Mouse (Mus musculus) lung, postnatal 0 days (tissue): Measurements from ENCODE around the gene Fam102a. TPM values are rescaled to one million over a fixed set of nuclear protein-coding genes. Genes with fewer than 3 reads are reported as not detected.
A peak's percentile ranks its signal among the peaks of the same experiment; 100 is the strongest.

Experiments
- ATAC-seq: fragments of 200-750 bp; cut with Nextera tagmentation; 2 replicates; pipeline ENCODE4 v1.8.0; 2017; ENCODE audit warnings: moderate library complexity
- DNase-seq: peaks from one replicate; pipeline ENCODE4 v3.0.0-alpha.2; 2016; ENCODE audit warnings: low spot score
- H3K27ac ChIP-seq: fragments of 300-500 bp; sonication (generic); 2 replicates; pipeline ENCODE4 v1.5.1; 2014; ENCODE audit warnings: antibody characterized with exemption, mild to moderate bottlenecking, low read length, mixed read lengths
- H3K27me3 ChIP-seq: fragments of 300-500 bp; sonication (generic); replicated peaks from 2 replicates; pipeline ENCODE4 v1.6.1; 2014; ENCODE audit warnings: low read length, mixed read lengths; ENCODE audit not compliant: insufficient read depth
- H3K36me3 ChIP-seq: fragments of 300-500 bp; sonication (generic); 2 replicates; pipeline ENCODE4 v1.6.1; 2014; ENCODE audit warnings: low read length, mixed read lengths; ENCODE audit not compliant: insufficient read depth
- H3K4me1 ChIP-seq: fragments of 300-500 bp; sonication (generic); 2 replicates; pipeline ENCODE4 v1.6.1; 2014; ENCODE audit warnings: antibody characterized with exemption, low read depth, low read length, mixed read lengths; ENCODE audit not compliant: insufficient read depth
- H3K4me2 ChIP-seq: fragments of 300-500 bp; sonication (generic); replicated peaks from 2 replicates; pipeline ENCODE4 v1.6.1; 2014; ENCODE audit warnings: low read depth, mild to moderate bottlenecking, low read length, moderate library complexity, mixed read lengths
- H3K4me3 ChIP-seq: fragments of 300-500 bp; sonication (generic); 2 replicates; pipeline ENCODE4 v1.5.1; 2014; ENCODE audit warnings: low read depth, low read length
- H3K9ac ChIP-seq: fragments of 300-500 bp; sonication (generic); replicated peaks from 2 replicates; pipeline ENCODE4 v1.6.1; 2014; ENCODE audit warnings: low read depth, mild to moderate bottlenecking
- H3K9me3 ChIP-seq: fragments of 300-500 bp; sonication (generic); 2 replicates; pipeline ENCODE4 v1.6.1; 2016; ENCODE audit warnings: low read length, mixed read lengths
- CTCF ChIP-seq: IDR thresholded peaks from 2 replicates; pipeline ENCODE4 v1.5.1; 2016; ENCODE audit warnings: antibody characterized with exemption, mild to moderate bottlenecking
- EP300 ChIP-seq: IDR thresholded peaks from 2 replicates; pipeline ENCODE4 v1.6.1; 2016; ENCODE audit warnings: antibody characterized with exemption, mild to moderate bottlenecking, control low read depth
- WGBS: fragments of 180-500 bp; shearing (Covaris S2); extraction: QIAGEN DNeasy Blood & Tissue Kit; methylation state at CpG from one replicate; pipeline ENCODE4 v1.1.7; 2014; 5-methylcytosine and 5-hydroxymethylcytosine counted together
- polyA plus RNA-seq: library from polyadenylated mRNA; unstranded; fragments of >200 nt; fragmentation: Nextera tagmentation; extraction: Ambion mirVana; gene quantifications from 2 replicates; pipeline ENCODE4 v1.2.1, GENCODE M21; 2015

Fam102a gene
- polyA plus RNA-seq, 1 experiment from 2014 or later: 8.0 TPM

- peak; percentile 64 for DNase-seq
- H3K4me1 ChIP-seq: peaks cover 7% of the 10 kb centered on the region; the same call in 1 of the 2 replicates
- TF ChIP-seq CTCF: peak; percentile 64
- no peak for TF ChIP-seq EP300
- H3K27ac ChIP-seq: 0 out of 2 replicates have a peak overlapping the region, but pooled peaks have one; percentile 20
- WGBS: 9% methylated on average over 23 of the region's 23 CpGs
- no peaks in the 10 kb centered on the region for H3K27me3 ChIP-seq
- peak overlapping the region; percentile 25 for H3K4me3 ChIP-seq
- peak overlapping the region; percentile 58 for H3K4me2 ChIP-seq
- no peak overlapping the region; the same call in 1 of the 2 replicates for H3K9ac ChIP-seq
- no peaks in the 10 kb centered on the region for H3K9me3 ChIP-seq
- 0 out of 2 replicates have a peak, but pooled peaks cover 5% of the 10 kb centered on the region for H3K36me3 ChIP-seq
- ATAC-seq: peak; percentile 20
Measured at GRCm38 (mm10) chr2:32610610-32611229, 75.6 kb downstream of the Fam102a start.

- DNase-seq: no peak
- Histone ChIP-seq H3K9ac (no peak overlapping the region), H3K27ac (no peak overlapping the region), H3K27me3 (no peaks in the 10 kb centered on the region), H3K4me2 (no peak overlapping the region), H3K36me3 (peaks cover 10% of the 10 kb centered on the region; the same call in 1 of the 2 replicates), H3K4me3 (no peak overlapping the region), H3K9me3 (no peaks in the 10 kb centered on the region), H3K4me1 (peaks cover 7% of the 10 kb centered on the region; the same call in 1 of the 2 replicates)
- no peak for TF ChIP-seq CTCF
- TF ChIP-seq EP300: no peak
- no peak for ATAC-seq
- WGBS: 75% methylated on average over 26 of the region's 26 CpGs
Measured at GRCm38 (mm10) chr2:32612274-32612673, 77.1 kb downstream of the Fam102a start.

- Histone ChIP-seq H3K9ac (no peak overlapping the region), H3K27me3 (no peaks in the 10 kb centered on the region), H3K9me3 (no peaks in the 10 kb centered on the region), H3K36me3 (peaks cover 11% of the 10 kb centered on the region; the same call in 1 of the 2 replicates), H3K4me2 (no peak overlapping the region), H3K4me1 (peaks cover 18% of the 10 kb centered on the region), H3K4me3 (no peak overlapping the region), H3K27ac (no peak overlapping the region)
- TF ChIP-seq CTCF (no peak), EP300 (no peak)
- 100% methylated on average over 1 of the region's 1 CpGs for WGBS
- no peak for DNase-seq
- ATAC-seq: no peak
Measured at GRCm38 (mm10) chr2:32617109-32617508, 82.0 kb downstream of the Fam102a start.

GRCm38 (mm10) chr2:32617601-32618000, 82.5 kb downstream of the Fam102a start:
- no peak for TF ChIP-seq EP300
- peak; percentile 57 for TF ChIP-seq CTCF
- Histone ChIP-seq H3K27me3 (no peaks in the 10 kb centered on the region), H3K36me3 (peaks cover 11% of the 10 kb centered on the region; the same call in 1 of the 2 replicates), H3K4me1 (peaks cover 18% of the 10 kb centered on the region), H3K4me3 (no peak overlapping the region), H3K9ac (no peak overlapping the region), H3K4me2 (no peak overlapping the region), H3K9me3 (no peaks in the 10 kb centered on the region), H3K27ac (no peak overlapping the region)
- WGBS: 95% methylated on average over 4 of the region's 4 CpGs
- ATAC-seq (no peak), DNase-seq (no peak)

GRCm38 (mm10) chr2:32618051-32618450, 82.9 kb downstream of the Fam102a start:
- peaks cover 11% of the 10 kb centered on the region; the same call in 1 of the 2 replicates for H3K36me3 ChIP-seq
- H3K4me2 ChIP-seq: no peak overlapping the region
- no peaks in the 10 kb centered on the region for H3K9me3 ChIP-seq
- TF ChIP-seq EP300: no peak
- TF ChIP-seq CTCF: no peak
- no peak overlapping the region for H3K9ac ChIP-seq
- no peak overlapping the region for H3K4me3 ChIP-seq
- DNase-seq (no peak), ATAC-seq (no peak)
- no peak overlapping the region for H3K27ac ChIP-seq
- 73% methylated on average over 9 of the region's 9 CpGs for WGBS
- peaks cover 18% of the 10 kb centered on the region for H3K4me1 ChIP-seq
- no peaks in the 10 kb centered on the region for H3K27me3 ChIP-seq

Other genes with a start within 250 kb of the Fam102a start
- gene Golga2, start 247.9 kb upstream of the Fam102a start, polyA plus RNA-seq: 20.0 and 21.9 TPM in 2 replicates
- 290 and 299 TPM in 2 replicates for gene Swi5, start 247.3 kb upstream of the Fam102a start, polyA plus RNA-seq
- gene Ciz1, start 183.0 kb upstream of the Fam102a start, polyA plus RNA-seq: 20.1 and 20.4 TPM in 2 replicates
- 5.0 and 5.1 TPM in 2 replicates for gene Dnm1, start 182.0 kb upstream of the Fam102a start, polyA plus RNA-seq
- 73.4 and 78.1 TPM in 2 replicates for gene 1110008P14Rik, start 153.4 kb upstream of the Fam102a start, polyA plus RNA-seq
- 223 and 355 TPM in 2 replicates for gene Lcn2, start 147.1 kb upstream of the Fam102a start, polyA plus RNA-seq
- 21.8 and 22.9 TPM in 2 replicates for gene Ptges2, start 139.4 kb upstream of the Fam102a start, polyA plus RNA-seq
- 4.1 and 4.6 TPM in 2 replicates for gene Naif1, start 84.9 kb upstream of the Fam102a start, polyA plus RNA-seq
- gene Slc25a25, start 83.9 kb upstream of the Fam102a start, polyA plus RNA-seq: 16.7 and 21.5 TPM in 2 replicates
- gene Dpm2, start 35.5 kb downstream of the Fam102a start, polyA plus RNA-seq: 103 and 112 TPM in 2 replicates
- not detected in 2 replicates for gene Pip5kl1, start 39.5 kb downstream of the Fam102a start, polyA plus RNA-seq
- not detected in 2 replicates for gene 9430097D07Rik, start 40.4 kb downstream of the Fam102a start, polyA plus RNA-seq
- gene St6galnac4, start 51.8 kb downstream of the Fam102a start, polyA plus RNA-seq: 32.0 and 38.9 TPM in 2 replicates
- 13.4 and 14.4 TPM in 2 replicates for gene St6galnac6, start 64.4 kb downstream of the Fam102a start, polyA plus RNA-seq
- gene Ak1, start 86.4 kb downstream of the Fam102a start, polyA plus RNA-seq: 31.7 and 36.3 TPM in 2 replicates
- 118 and 130 TPM in 2 replicates for gene Eng, start 111.3 kb downstream of the Fam102a start, polyA plus RNA-seq
- 12.6 and 15.6 TPM in 2 replicates for gene Fpgs, start 168.8 kb downstream of the Fam102a start, polyA plus RNA-seq
- 62.8 and 68.7 TPM in 2 replicates for gene Cdk9, start 177.7 kb downstream of the Fam102a start, polyA plus RNA-seq
- 51.8 and 53.5 TPM in 2 replicates for gene Sh2d3c, start 185.7 kb downstream of the Fam102a start, polyA plus RNA-seq
- 0.30 TPM in 2 replicates for gene 6330409D20Rik, start 205.7 kb downstream of the Fam102a start, polyA plus RNA-seq
- gene Tor2a, start 221.9 kb downstream of the Fam102a start, polyA plus RNA-seq: 60.9 and 63.5 TPM in 2 replicates
- gene Ttc16, start 240.3 kb downstream of the Fam102a start, polyA plus RNA-seq: 1.8 and 2.4 TPM in 2 replicates
- 2.9 and 3.3 TPM in 2 replicates for gene Ptrh1, start 240.5 kb downstream of the Fam102a start, polyA plus RNA-seq
- 2.2 and 5.2 TPM in 2 replicates for gene Cfap157, start 249.1 kb downstream of the Fam102a start, polyA plus RNA-seq